Mouse (Mus musculus) C2C12 (cell line): ENCODE measurements around the gene Eif2a. TPM values are rescaled to one million over a fixed set of nuclear protein-coding genes. Genes with fewer than 3 reads are reported as not detected.
"Not testable (repeated sequence)": the region's sequence is repeated elsewhere in the genome, so short reads cannot be mapped to it uniquely, and the experiment has no call there.

Experiments
- H3K27me3 ChIP-seq: one replicate; pipeline ENCODE4 v1.6.1; 2011; ENCODE audit not compliant: control insufficient read depth, insufficient read depth, insufficient read length
- H3K36me3 ChIP-seq: one replicate; pipeline ENCODE4 v1.6.1; 2011; ENCODE audit not compliant: control insufficient read depth, insufficient read depth
- H3K4me3 ChIP-seq: one replicate; pipeline ENCODE4 v1.5.1; 2011; ENCODE audit warnings: mild to moderate bottlenecking, control low read depth; ENCODE audit not compliant: poor library complexity, insufficient read depth, severe bottlenecking
- H3K79me2 ChIP-seq: one replicate; pipeline ENCODE4 v1.6.1; 2011; ENCODE audit not compliant: control insufficient read depth, insufficient read depth
- H3K79me3 ChIP-seq: one replicate; pipeline ENCODE4 v1.6.1; 2011; ENCODE audit warnings: low read depth, control low read depth
- H3ac ChIP-seq: one replicate; pipeline ENCODE3; 2011; ENCODE audit warnings: low read depth; ENCODE audit not compliant: control insufficient read depth, insufficient read length
- CEBPB ChIP-seq: IDR thresholded peaks from one replicate; pipeline ENCODE4 v1.6.1; 2011; ENCODE audit warnings: low read depth, mild to moderate bottlenecking, control low read depth, moderate library complexity
- CTCF ChIP-seq: IDR thresholded peaks from one replicate; pipeline ENCODE4 v1.5.1; 2011; ENCODE audit not compliant: control insufficient read depth, insufficient read depth, insufficient read length
- FOSL1 ChIP-seq: IDR thresholded peaks from one replicate; pipeline ENCODE4 v1.8.0; 2011; ENCODE audit warnings: mild to moderate bottlenecking, low read length; ENCODE audit not compliant: poor library complexity, insufficient read depth, severe bottlenecking
- MAX ChIP-seq: IDR thresholded peaks from one replicate; pipeline ENCODE4 v1.6.1; 2011; ENCODE audit warnings: mild to moderate bottlenecking, control low read depth
- MYOD1 ChIP-seq: IDR thresholded peaks from one replicate; pipeline ENCODE4 v1.6.1; 2011; ENCODE audit warnings: low read depth; ENCODE audit not compliant: control insufficient read depth, insufficient read length
- MYOG ChIP-seq: IDR thresholded peaks from one replicate; pipeline ENCODE4 v1.6.1; 2011; ENCODE audit not compliant: control insufficient read depth, insufficient read length; ENCODE audit errors: extremely low read depth
- USF1 ChIP-seq: IDR thresholded peaks from one replicate; pipeline ENCODE4 v1.6.1; 2011; ENCODE audit warnings: low read depth, mild to moderate bottlenecking, control low read depth, moderate library complexity
- polyA plus RNA-seq: library from polyadenylated mRNA; unstranded; fragments of >200 nt; fragmentation: generic; extraction: Trizol; gene quantifications from one replicate; pipeline ENCODE4 v1.2.1, GENCODE M21; 2012; ENCODE audit warnings: missing spikeins

Gene Eif2a
- polyA plus RNA-seq, 1 experiment = 16.1 TPM

GRCm38 (mm10) chr3:58581530-58581929 lies 55.9 kb downstream of the Eif2a start:
- TF ChIP-seq FOSL1 = no peak
- TF ChIP-seq MYOD1 = no peak
- TF ChIP-seq CTCF = no peak
- TF ChIP-seq CEBPB = no peak
- TF ChIP-seq MAX = no peak
- TF ChIP-seq USF1 = no peak
- no peak for TF ChIP-seq MYOG
- Histone ChIP-seq H3K36me3 (peaks cover 38% of the 10 kb centered on the region), H3K27me3 (no peaks in the 10 kb centered on the region)

GRCm38 (mm10) chr3:58582297-58582696 lies 56.7 kb downstream of the Eif2a start:
- TF ChIP-seq FOSL1 (no peak), MAX (no peak), CEBPB (no peak), MYOG (no peak), USF1 (no peak), CTCF (no peak), MYOD1 (no peak)
- H3K36me3 ChIP-seq = peaks cover 46% of the 10 kb centered on the region
- H3K27me3 ChIP-seq = no peaks in the 10 kb centered on the region
- H3K4me3 ChIP-seq = no peak overlapping the region
- H3K79me2 ChIP-seq = peaks cover 96% of the 10 kb centered on the region
- peaks cover 85% of the 10 kb centered on the region for H3K79me3 ChIP-seq
- H3ac ChIP-seq = no peak overlapping the region

More at GRCm38 (mm10) chr3:58581530-58581929, 55.9 kb downstream of the Eif2a start:
- peaks cover 97% of the 10 kb centered on the region for H3K79me2 ChIP-seq
- H3K4me3 ChIP-seq = no peak overlapping the region
- H3ac ChIP-seq = no peak overlapping the region
- peaks cover 83% of the 10 kb centered on the region for H3K79me3 ChIP-seq

GRCm38 (mm10) chr3:58582788-58583426 lies 57.3 kb downstream of the Eif2a start:
- no peak overlapping the region for H3ac ChIP-seq
- H3K4me3 ChIP-seq = no peak overlapping the region
- peaks cover 83% of the 10 kb centered on the region for H3K79me3 ChIP-seq
- peaks cover 52% of the 10 kb centered on the region for H3K36me3 ChIP-seq
- peaks cover 95% of the 10 kb centered on the region for H3K79me2 ChIP-seq
- TF ChIP-seq USF1 (no peak), MYOD1 (no peak), MYOG (no peak), FOSL1 (no peak), MAX (no peak), CTCF (no peak), CEBPB (no peak)
- no peaks in the 10 kb centered on the region for H3K27me3 ChIP-seq

- H3K27me3 ChIP-seq, H3ac ChIP-seq, H3K4me3 ChIP-seq: not testable (repeated sequence)
- peaks cover 12% of the 10 kb centered on the region for H3K79me3 ChIP-seq
- H3K79me2 ChIP-seq = peaks cover 21% of the 10 kb centered on the region
- peaks cover 79% of the 10 kb centered on the region for H3K36me3 ChIP-seq
Observed at GRCm38 (mm10) chr3:58590544-58590943, 64.9 kb downstream of the Eif2a start.

- H3K36me3 ChIP-seq = peaks cover 58% of the 10 kb centered on the region
- H3K79me2 ChIP-seq, H3K4me3 ChIP-seq, H3K79me3 ChIP-seq, H3ac ChIP-seq, H3K27me3 ChIP-seq: not testable (repeated sequence)
Observed at GRCm38 (mm10) chr3:58592666-58593065, 67.0 kb downstream of the Eif2a start.

- H3K36me3 ChIP-seq = peaks cover 52% of the 10 kb centered on the region
- no peak overlapping the region for H3ac ChIP-seq
- TF ChIP-seq CTCF = no peak
- TF ChIP-seq USF1 = no peak
- TF ChIP-seq MAX = no peak
- no peak for TF ChIP-seq MYOG
- TF ChIP-seq CEBPB = no peak
- no peak for TF ChIP-seq FOSL1
- TF ChIP-seq MYOD1 = no peak
- no peak overlapping the region for H3K4me3 ChIP-seq
- no peaks in the 10 kb centered on the region for H3K27me3 ChIP-seq
- H3K79me3 ChIP-seq = peaks cover 1% of the 10 kb centered on the region
- H3K79me2 ChIP-seq = no peaks in the 10 kb centered on the region
Observed at GRCm38 (mm10) chr3:58593623-58594022, 68.0 kb downstream of the Eif2a start.

Other genes with a start within 250 kb of the Eif2a start
- 11.6 TPM for gene Tsc22d2, start 111.1 kb upstream of the Eif2a start, polyA plus RNA-seq
- gene Serp1, start 71 bp downstream of the Eif2a start, polyA plus RNA-seq = 41.4 TPM
- 35.2 TPM for gene Selenot, start 50.8 kb downstream of the Eif2a start, polyA plus RNA-seq
- 0.06 TPM for gene Erich6, start 111.4 kb downstream of the Eif2a start, polyA plus RNA-seq
- 18.4 TPM for gene Siah2, start 166.6 kb downstream of the Eif2a start, polyA plus RNA-seq